Mouse (Mus musculus) liver, embryonic 16.5 days (tissue): Measurements from ENCODE around the gene Caap1. TPM values are rescaled to one million over a fixed set of nuclear protein-coding genes. Genes with fewer than 3 reads are reported as not detected.

Source experiments
- polyA plus RNA-seq: library from polyadenylated mRNA; unstranded; fragments of >200 nt; fragmentation: Nextera tagmentation; extraction: Ambion mirVana; gene quantifications from 2 replicates; pipeline ENCODE4 v1.2.1, GENCODE M21; 2015

Caap1 gene
- polyA plus RNA-seq, 1 experiment from 2014 or later, result 5.3 TPM

Other genes with a start within 250 kb of the Caap1 start
- gene Gm10306, start 250 bp downstream of the Caap1 start, polyA plus RNA-seq, result not detected in 2 replicates
- gene Plaa, start 46.4 kb upstream of the Caap1 start, polyA plus RNA-seq, result 22.2 and 22.6 TPM in 2 replicates
- gene Ift74, start 57.7 kb upstream of the Caap1 start, polyA plus RNA-seq, result 2.0 and 2.2 TPM in 2 replicates
- gene Lrrc19, start 93.3 kb upstream of the Caap1 start, polyA plus RNA-seq, result 0.04 and 0.13 TPM in 2 replicates
- 4.8 and 5.1 TPM in 2 replicates for gene Tek, start 182.5 kb upstream of the Caap1 start, polyA plus RNA-seq